Mouse (Mus musculus) lung, postnatal 0 days (tissue): ENCODE measurements at regions not wholly inside any gene's neighbourhood (a gene's known extent, or its start where the extent isn't known, plus 50 kb on each side); places are given as distances from the start of the nearest gene placed in this dataset.

Experiments used
- ATAC-seq: fragments of 200-750 bp; cut with Nextera tagmentation; 2 replicates; pipeline ENCODE4 v1.8.0; 2017; ENCODE audit warnings: moderate library complexity
- DNase-seq: peaks from one replicate; pipeline ENCODE4 v3.0.0-alpha.2; 2016; ENCODE audit warnings: low spot score
- H3K27ac ChIP-seq: fragments of 300-500 bp; sonication (generic); 2 replicates; pipeline ENCODE4 v1.5.1; 2014; ENCODE audit warnings: antibody characterized with exemption, mild to moderate bottlenecking, low read length, mixed read lengths
- H3K27me3 ChIP-seq: fragments of 300-500 bp; sonication (generic); replicated peaks from 2 replicates; pipeline ENCODE4 v1.6.1; 2014; ENCODE audit warnings: low read length, mixed read lengths; ENCODE audit not compliant: insufficient read depth
- H3K36me3 ChIP-seq: fragments of 300-500 bp; sonication (generic); 2 replicates; pipeline ENCODE4 v1.6.1; 2014; ENCODE audit warnings: low read length, mixed read lengths; ENCODE audit not compliant: insufficient read depth
- H3K4me1 ChIP-seq: fragments of 300-500 bp; sonication (generic); 2 replicates; pipeline ENCODE4 v1.6.1; 2014; ENCODE audit warnings: antibody characterized with exemption, low read depth, low read length, mixed read lengths; ENCODE audit not compliant: insufficient read depth
- H3K4me2 ChIP-seq: fragments of 300-500 bp; sonication (generic); replicated peaks from 2 replicates; pipeline ENCODE4 v1.6.1; 2014; ENCODE audit warnings: low read depth, mild to moderate bottlenecking, low read length, moderate library complexity, mixed read lengths
- H3K4me3 ChIP-seq: fragments of 300-500 bp; sonication (generic); 2 replicates; pipeline ENCODE4 v1.5.1; 2014; ENCODE audit warnings: low read depth, low read length
- H3K9ac ChIP-seq: fragments of 300-500 bp; sonication (generic); replicated peaks from 2 replicates; pipeline ENCODE4 v1.6.1; 2014; ENCODE audit warnings: low read depth, mild to moderate bottlenecking
- H3K9me3 ChIP-seq: fragments of 300-500 bp; sonication (generic); 2 replicates; pipeline ENCODE4 v1.6.1; 2016; ENCODE audit warnings: low read length, mixed read lengths
- CTCF ChIP-seq: IDR thresholded peaks from 2 replicates; pipeline ENCODE4 v1.5.1; 2016; ENCODE audit warnings: antibody characterized with exemption, mild to moderate bottlenecking
- EP300 ChIP-seq: IDR thresholded peaks from 2 replicates; pipeline ENCODE4 v1.6.1; 2016; ENCODE audit warnings: antibody characterized with exemption, mild to moderate bottlenecking, control low read depth
- WGBS: fragments of 180-500 bp; shearing (Covaris S2); extraction: QIAGEN DNeasy Blood & Tissue Kit; methylation state at CpG from one replicate; pipeline ENCODE4 v1.1.7; 2014; 5-methylcytosine and 5-hydroxymethylcytosine counted together

GRCm38 (mm10) chr16:9011077-9011476, 181.2 kb downstream of the 1810013L24Rik start:
- ATAC-seq, result no peak

GRCm38 (mm10) chr16:9011691-9012090, 181.8 kb downstream of the 1810013L24Rik start:
- DNase-seq, result no peak
- Histone ChIP-seq H3K4me3 (no peak overlapping the region), H3K4me1 (no peaks in the 10 kb centered on the region), H3K27me3 (no peaks in the 10 kb centered on the region), H3K27ac (no peak overlapping the region), H3K9me3 (no peaks in the 10 kb centered on the region), H3K4me2 (no peak overlapping the region), H3K36me3 (no peaks in the 10 kb centered on the region), H3K9ac (no peak overlapping the region)
- TF ChIP-seq CTCF, result no peak
- TF ChIP-seq EP300, result no peak
- no peak for ATAC-seq
- WGBS, result 74% methylated on average over 4 of the region's 4 CpGs

More at GRCm38 (mm10) chr16:9011077-9011476, 181.2 kb downstream of the 1810013L24Rik start:
- no peak for DNase-seq
- Histone ChIP-seq H3K4me3 (no peak overlapping the region), H3K27me3 (no peaks in the 10 kb centered on the region), H3K4me2 (no peak overlapping the region), H3K27ac (no peak overlapping the region), H3K9ac (no peak overlapping the region), H3K36me3 (no peaks in the 10 kb centered on the region), H3K9me3 (no peaks in the 10 kb centered on the region), H3K4me1 (no peaks in the 10 kb centered on the region)
- WGBS, result 76% methylated on average over 1 of the region's 1 CpGs
- TF ChIP-seq EP300, result no peak
- TF ChIP-seq CTCF, result no peak

GRCm38 (mm10) chr16:9016040-9016761, 186.3 kb downstream of the 1810013L24Rik start:
- WGBS, result 56% methylated on average over 13 of the region's 13 CpGs
- Histone ChIP-seq H3K4me1 (no peaks in the 10 kb centered on the region), H3K9me3 (no peaks in the 10 kb centered on the region), H3K9ac (no peak overlapping the region), H3K4me2 (peak overlapping the region; percentile 48), H3K27me3 (no peaks in the 10 kb centered on the region), H3K27ac (no peak overlapping the region), H3K36me3 (no peaks in the 10 kb centered on the region), H3K4me3 (peak overlapping the region; percentile 6; the same call in 1 of the 2 replicates)
- peak; percentile 85 for ATAC-seq
- peak; percentile 59 for DNase-seq
- TF ChIP-seq CTCF (no peak), EP300 (no peak)

GRCm38 (mm10) chr16:9016762-9017086, 186.8 kb downstream of the 1810013L24Rik start:
- H3K9ac ChIP-seq, result no peak overlapping the region
- peak; percentile 69 for ATAC-seq
- H3K27me3 ChIP-seq, result no peaks in the 10 kb centered on the region
- no peak overlapping the region for H3K27ac ChIP-seq
- 56% methylated on average over 7 of the region's 7 CpGs for WGBS
- TF ChIP-seq CTCF, result no peak
- TF ChIP-seq EP300, result no peak
- peak overlapping the region; percentile 48; the same call in 1 of the 2 replicates for H3K4me2 ChIP-seq
- DNase-seq, result no peak
- no peaks in the 10 kb centered on the region for H3K9me3 ChIP-seq
- H3K4me3 ChIP-seq, result no peak overlapping the region
- H3K36me3 ChIP-seq, result no peaks in the 10 kb centered on the region
- H3K4me1 ChIP-seq, result no peaks in the 10 kb centered on the region

- Histone ChIP-seq H3K9me3 (no peaks in the 10 kb centered on the region), H3K9ac (no peak overlapping the region), H3K27me3 (no peaks in the 10 kb centered on the region), H3K4me2 (no peak overlapping the region), H3K36me3 (no peaks in the 10 kb centered on the region), H3K4me1 (no peaks in the 10 kb centered on the region), H3K27ac (no peak overlapping the region), H3K4me3 (no peak overlapping the region)
- ATAC-seq (no peak), DNase-seq (no peak)
- TF ChIP-seq CTCF (no peak), EP300 (no peak)
- WGBS, result 76% methylated on average over 4 of the region's 4 CpGs
Measured at GRCm38 (mm10) chr16:9030717-9031116, 200.8 kb downstream of the 1810013L24Rik start.

- ATAC-seq (no peak), DNase-seq (no peak)
- no peak overlapping the region for H3K4me2 ChIP-seq
- no peaks in the 10 kb centered on the region for H3K36me3 ChIP-seq
- no peaks in the 10 kb centered on the region for H3K4me1 ChIP-seq
- H3K4me3 ChIP-seq, result no peak overlapping the region
- TF ChIP-seq CTCF (no peak), EP300 (no peak)
- no peaks in the 10 kb centered on the region for H3K9me3 ChIP-seq
- no peak overlapping the region for H3K27ac ChIP-seq
- 62% methylated on average over 6 of the region's 6 CpGs for WGBS
- H3K27me3 ChIP-seq, result no peaks in the 10 kb centered on the region
- H3K9ac ChIP-seq, result no peak overlapping the region
Measured at GRCm38 (mm10) chr16:9043271-9043670, 213.4 kb downstream of the 1810013L24Rik start.

GRCm38 (mm10) chr16:9046864-9047263, 217.0 kb downstream of the 1810013L24Rik start:
- DNase-seq, result no peak
- H3K27ac ChIP-seq, result no peak overlapping the region
- no peak for ATAC-seq
- H3K27me3 ChIP-seq, result no peaks in the 10 kb centered on the region
- no peaks in the 10 kb centered on the region for H3K4me1 ChIP-seq
- H3K9ac ChIP-seq, result no peak overlapping the region
- TF ChIP-seq CTCF (no peak), EP300 (no peak)
- H3K4me3 ChIP-seq, result no peak overlapping the region
- H3K36me3 ChIP-seq, result no peaks in the 10 kb centered on the region
- WGBS, result 58% methylated on average over 2 of the region's 2 CpGs
- no peaks in the 10 kb centered on the region for H3K9me3 ChIP-seq
- H3K4me2 ChIP-seq, result no peak overlapping the region
